Mouse (Mus musculus): ENCODE measurements around the gene Evi2b.

DNA sequence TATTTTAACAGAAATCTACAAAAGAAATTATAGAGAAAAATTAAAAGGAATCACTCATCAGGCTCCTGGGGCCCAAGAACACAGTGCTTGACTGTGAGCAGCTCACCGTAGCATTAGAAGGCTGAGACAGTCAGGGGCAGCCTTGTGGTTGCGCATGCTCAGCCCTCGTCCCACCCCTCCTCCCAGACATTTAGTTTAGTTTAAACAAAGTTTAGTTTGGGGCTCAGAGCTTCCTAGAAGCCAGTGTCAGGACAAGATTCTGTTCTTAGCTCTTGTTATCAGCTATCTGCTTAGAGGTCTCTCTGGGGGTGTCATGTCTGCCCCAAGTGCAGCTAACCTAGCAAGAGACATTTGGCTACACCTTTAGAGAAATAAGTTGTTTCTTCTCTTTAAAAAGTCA, 5.0 kb upstream of the Evi2b start:
- TF ChIP-seq CTCF (IDR thresholded peaks at IDR 0.05; ENCODE audit: low read depth, low read length), result no peak
- TF ChIP-seq GATA1 (IDR thresholded peaks at IDR 0.05; ENCODE audit: borderline replicate concordance, low read length), result no peak
